Mouse (Mus musculus) cortical plate, adult 2 months (tissue): ENCODE data around the gene Armc5.

Experiments used
- CTCF ChIP-seq: fragments of 200-500 bp; IDR thresholded peaks from 2 replicates; pipeline ENCODE4 v1.5.1; 2011; ENCODE audit warnings: mild to moderate bottlenecking, control low read depth, low read length; ENCODE audit not compliant: insufficient read depth; ENCODE audit errors: extremely low read depth
- POLR2A ChIP-seq: fragments of 200-500 bp; IDR thresholded peaks from 2 replicates; pipeline ENCODE4 v1.6.1; 2011; ENCODE audit warnings: mild to moderate bottlenecking, low read length, control low read depth; ENCODE audit not compliant: insufficient read depth; ENCODE audit errors: extremely low read depth

DNA sequence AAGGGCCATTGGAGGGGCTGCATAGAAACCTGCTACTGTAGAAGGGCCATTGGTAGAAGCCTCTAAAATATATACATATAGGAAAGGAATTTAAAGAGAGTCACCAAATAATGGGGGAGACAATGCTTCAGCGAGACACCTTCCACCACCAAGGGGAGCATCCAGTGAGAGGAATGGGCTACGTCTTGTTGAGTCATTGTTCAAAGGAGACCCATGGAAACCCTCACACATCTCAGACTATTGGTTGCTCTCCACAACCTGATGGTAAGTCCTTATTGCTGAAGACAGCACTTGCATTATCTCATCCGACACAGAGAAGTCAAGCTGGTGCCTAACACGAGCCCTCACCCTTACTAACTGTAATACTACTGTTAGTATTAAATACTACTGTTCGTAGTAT lies 18.6 kb downstream of the Armc5 start:
- TF ChIP-seq POLR2A = no peak
- TF ChIP-seq CTCF = no peak
